Mouse (Mus musculus) urinary bladder, postnatal 36 days (tissue): Measurements from ENCODE around the gene Bnip1.

ENCODE experiments used
- DNase-seq, 2 experiments: peaks; one replicate each; pipeline ENCODE4 v3.0.0; 2022; ENCODE audit warnings: low spot score in 2 of 2, mixed read lengths in 1 of 2

The Bnip1 gene

GRCm38 (mm10) chr17:26793068-26793765 is 12.4 kb downstream of the Bnip1 start:
- DNase-seq, result no peak

- peak; percentile 43 to 50 for DNase-seq
These were observed 13.9 kb downstream of the Bnip1 start for GRCm38 (mm10) chr17:26794744-26795143.

- no peak for DNase-seq
These were observed 14.5 kb downstream of the Bnip1 start for GRCm38 (mm10) chr17:26795386-26795785.

GRCm38 (mm10) chr17:26797379-26798128 is 16.7 kb downstream of the Bnip1 start:
- no peak for DNase-seq

- no peak for DNase-seq
These were observed 22.0 kb downstream of the Bnip1 start for GRCm38 (mm10) chr17:26802886-26803285.

- DNase-seq, result no peak
These were observed 31.7 kb downstream of the Bnip1 start for GRCm38 (mm10) chr17:26812607-26813006.

- no peak for DNase-seq
These were observed 32.6 kb downstream of the Bnip1 start for GRCm38 (mm10) chr17:26813497-26813896.

- DNase-seq, result no peak
These were observed 35.9 kb downstream of the Bnip1 start for GRCm38 (mm10) chr17:26816810-26817209.

GRCm38 (mm10) chr17:26817776-26818175 is 36.9 kb downstream of the Bnip1 start:
- DNase-seq, result no peak

GRCm38 (mm10) chr17:26826131-26826530 is 45.3 kb downstream of the Bnip1 start:
- DNase-seq, result no peak

GRCm38 (mm10) chr17:26833806-26834205 is 52.9 kb downstream of the Bnip1 start:
- no peak for DNase-seq

GRCm38 (mm10) chr17:26834302-26834965 is 53.6 kb downstream of the Bnip1 start:
- DNase-seq, result no peak

- DNase-seq, result no peak
These were observed 54.3 kb downstream of the Bnip1 start for GRCm38 (mm10) chr17:26834966-26835755.

GRCm38 (mm10) chr17:26835956-26836355 is 55.1 kb downstream of the Bnip1 start:
- DNase-seq, result no peak

GRCm38 (mm10) chr17:26836377-26836776 is 55.5 kb downstream of the Bnip1 start:
- no peak for DNase-seq

- no peak for DNase-seq
These were observed 56.1 kb downstream of the Bnip1 start for GRCm38 (mm10) chr17:26836786-26837545.

GRCm38 (mm10) chr17:26837546-26837985 is 56.7 kb downstream of the Bnip1 start:
- DNase-seq, result no peak

- no peak for DNase-seq
These were observed 57.5 kb downstream of the Bnip1 start for GRCm38 (mm10) chr17:26838191-26838910.

GRCm38 (mm10) chr17:26838911-26839717 is 58.2 kb downstream of the Bnip1 start:
- no peak for DNase-seq
